Mouse (Mus musculus) ES-Bruce4 (cell line): ENCODE data around the gene Plk3.

Experiments used
- CTCF ChIP-seq: IDR thresholded peaks from one replicate; pipeline ENCODE4 v1.8.1; 2011; ENCODE audit warnings: low read depth, low read length
- EP300 ChIP-seq: IDR thresholded peaks from 2 replicates; pipeline ENCODE4 v1.6.1; 2011; ENCODE audit warnings: low read depth, low read length; ENCODE audit not compliant: insufficient read depth
- POLR2A ChIP-seq: IDR thresholded peaks from one replicate; pipeline ENCODE4 v1.8.1; 2011; ENCODE audit warnings: low read length; ENCODE audit not compliant: insufficient read depth

DNA sequence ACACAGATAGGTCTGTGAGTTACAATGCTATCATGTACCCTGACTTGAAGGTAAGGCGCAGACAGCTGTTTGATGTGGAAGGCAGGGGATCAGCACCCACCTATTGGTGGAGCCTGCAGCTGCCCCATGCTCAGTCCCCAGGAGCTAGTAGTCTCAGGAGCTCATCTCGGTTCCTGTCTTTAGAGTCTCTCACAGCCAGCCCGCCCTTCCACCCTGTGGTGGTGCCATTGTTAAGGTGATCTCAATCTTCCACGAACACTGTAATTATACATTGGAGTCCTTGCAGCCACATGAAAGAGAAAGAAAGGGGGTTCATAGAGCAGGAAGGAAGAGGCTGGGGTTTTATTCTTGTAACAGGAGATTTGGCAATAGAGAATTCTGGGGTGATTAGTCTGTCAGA lies 33.7 kb downstream of the Plk3 start:
- no peak for TF ChIP-seq CTCF
- no peak for TF ChIP-seq EP300
- no peak for TF ChIP-seq POLR2A
